Mouse (Mus musculus) neural tube, embryonic 12.5 days (tissue): ENCODE measurements at regions not wholly inside any gene's neighbourhood (a gene's known extent, or its start where the extent isn't known, plus 50 kb on each side); places are given as distances from the start of the nearest gene placed in this dataset.

ENCODE experiments used
- ATAC-seq: fragments of 200-750 bp; cut with Nextera tagmentation; 2 replicates; pipeline ENCODE4 v1.8.0; 2017; ENCODE audit warnings: low read depth, mild to moderate bottlenecking, moderate TSS enrichment, moderate library complexity; ENCODE audit not compliant: low FRiP score
- H3K27ac ChIP-seq: fragments of 300-500 bp; sonication (generic); 2 replicates; pipeline ENCODE4 v1.5.1; 2016
- H3K27me3 ChIP-seq: fragments of 300-500 bp; sonication (generic); replicated peaks from 2 replicates; pipeline ENCODE4 v1.6.1; 2016; ENCODE audit warnings: mild to moderate bottlenecking
- H3K36me3 ChIP-seq: fragments of 300-500 bp; sonication (generic); 2 replicates; pipeline ENCODE4 v1.6.1; 2016; ENCODE audit warnings: mild to moderate bottlenecking
- H3K4me1 ChIP-seq: fragments of 300-500 bp; sonication (generic); 2 replicates; pipeline ENCODE4 v1.6.1; 2016
- H3K4me2 ChIP-seq: fragments of 300-500 bp; sonication (generic); replicated peaks from 2 replicates; pipeline ENCODE4 v1.6.1; 2016; ENCODE audit warnings: mild to moderate bottlenecking
- H3K4me3 ChIP-seq: fragments of 300-500 bp; sonication (generic); 2 replicates; pipeline ENCODE4 v1.5.1; 2016
- H3K9ac ChIP-seq: fragments of 300-500 bp; sonication (generic); 2 replicates; pipeline ENCODE4 v1.6.1; 2016; ENCODE audit warnings: mild to moderate bottlenecking
- H3K9me3 ChIP-seq: fragments of 300-500 bp; sonication (generic); 2 replicates; pipeline ENCODE4 v1.6.1; 2016; ENCODE audit warnings: mild to moderate bottlenecking
- WGBS: fragments of 180-500 bp; shearing (Covaris S2); methylation state at CpG from one replicate; pipeline ENCODE4 v1.1.7; 2016; 5-methylcytosine and 5-hydroxymethylcytosine counted together

GRCm38 (mm10) chr10:46828164-46828563 is 1250.5 kb downstream of the Hace1 start:
- Histone ChIP-seq H3K27ac (no peak overlapping the region), H3K4me1 (no peaks in the 10 kb centered on the region), H3K9me3 (no peaks in the 10 kb centered on the region), H3K9ac (no peak overlapping the region), H3K4me2 (no peak overlapping the region), H3K4me3 (no peak overlapping the region), H3K27me3 (no peaks in the 10 kb centered on the region), H3K36me3 (no peaks in the 10 kb centered on the region)
- no peak for ATAC-seq
- 52% methylated on average over 2 of the region's 2 CpGs for WGBS

GRCm38 (mm10) chr10:46845578-46846314 is 1268.1 kb downstream of the Hace1 start:
- 75% methylated on average over 3 of the region's 3 CpGs for WGBS
- H3K27ac ChIP-seq: no peak overlapping the region
- ATAC-seq: no peak

More at GRCm38 (mm10) chr10:46845578-46846314, 1268.1 kb downstream of the Hace1 start:
- Histone ChIP-seq H3K4me1 (no peaks in the 10 kb centered on the region), H3K9ac (no peak overlapping the region), H3K36me3 (no peaks in the 10 kb centered on the region), H3K4me2 (no peak overlapping the region), H3K9me3 (no peaks in the 10 kb centered on the region), H3K4me3 (no peak overlapping the region), H3K27me3 (no peaks in the 10 kb centered on the region)
